Mouse (Mus musculus) liver (tissue): ENCODE data around the gene Cmklr1.
"Not testable (repeated sequence)": the region's sequence is repeated elsewhere in the genome, so short reads cannot be mapped to it uniquely, and the experiment has no call there.

Experiments used
- DNase-seq: peaks from one replicate; pipeline ENCODE4 v3.0.0-alpha.2; 2020; ENCODE audit warnings: mixed read lengths

Gene Cmklr1

DNA sequence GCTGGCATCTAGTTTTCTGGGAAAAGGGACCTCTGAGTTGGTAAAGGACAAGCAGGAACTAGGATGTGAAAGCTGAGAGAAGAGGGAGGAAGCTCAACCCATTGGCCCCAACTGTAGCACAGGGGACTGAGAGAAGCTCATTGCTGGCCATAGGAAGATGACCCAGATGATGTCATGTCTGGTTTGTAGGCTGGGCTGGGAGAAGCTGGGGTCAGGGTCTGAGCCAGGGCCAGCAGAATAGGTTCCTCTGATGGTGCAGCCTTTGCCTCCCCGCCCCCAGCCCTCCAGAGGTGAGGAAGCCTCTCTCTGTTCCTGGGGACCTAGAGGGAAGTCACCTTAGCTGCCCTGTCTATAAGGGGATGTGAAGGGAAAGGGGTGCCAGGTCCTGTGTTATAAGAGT is 31.1 kb downstream of the Cmklr1 start:
- no peak for DNase-seq

DNA sequence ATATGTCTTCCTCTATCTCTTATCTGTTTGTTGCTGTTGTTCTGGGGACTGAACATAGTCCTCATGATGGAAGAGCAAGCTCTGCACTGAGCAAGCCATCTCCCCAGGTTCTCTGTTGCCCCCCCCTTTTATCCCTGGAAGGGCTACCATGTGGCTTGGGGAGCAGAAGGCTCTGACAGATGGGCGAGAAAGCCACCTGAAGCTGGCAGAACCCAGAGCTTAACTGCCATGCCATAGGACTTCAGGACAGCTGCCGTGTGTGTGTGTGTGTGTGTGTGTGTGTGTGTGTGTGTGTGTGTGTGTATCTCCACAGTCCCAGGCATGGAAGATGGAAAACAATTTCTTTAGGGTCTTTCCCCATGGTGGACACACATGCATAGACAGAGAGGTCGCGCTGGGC is 31.5 kb downstream of the Cmklr1 start:
- DNase-seq, result no peak

DNA sequence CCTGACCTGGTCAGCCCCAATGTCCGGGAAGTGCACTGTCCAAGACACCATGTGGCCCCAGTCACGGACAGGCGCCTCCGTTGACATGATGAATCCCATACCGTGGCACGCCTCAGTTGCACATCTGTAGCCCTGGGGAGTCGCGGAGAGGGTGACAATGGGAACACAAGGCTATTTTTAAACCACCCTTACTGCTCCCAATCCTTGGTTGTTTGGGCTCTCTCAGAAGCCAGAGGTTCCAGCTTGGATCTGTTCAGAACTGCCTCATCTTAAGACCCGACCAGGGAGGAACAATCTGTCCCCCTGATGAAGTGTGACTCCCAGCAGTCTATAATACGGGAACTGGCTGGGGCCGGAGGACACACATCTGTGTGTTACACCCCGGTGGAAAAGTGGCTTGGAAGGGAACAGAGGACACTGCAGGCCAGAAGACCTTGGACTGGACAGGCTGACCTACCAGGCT is 38.4 kb downstream of the Cmklr1 start:
- no peak for DNase-seq

DNA sequence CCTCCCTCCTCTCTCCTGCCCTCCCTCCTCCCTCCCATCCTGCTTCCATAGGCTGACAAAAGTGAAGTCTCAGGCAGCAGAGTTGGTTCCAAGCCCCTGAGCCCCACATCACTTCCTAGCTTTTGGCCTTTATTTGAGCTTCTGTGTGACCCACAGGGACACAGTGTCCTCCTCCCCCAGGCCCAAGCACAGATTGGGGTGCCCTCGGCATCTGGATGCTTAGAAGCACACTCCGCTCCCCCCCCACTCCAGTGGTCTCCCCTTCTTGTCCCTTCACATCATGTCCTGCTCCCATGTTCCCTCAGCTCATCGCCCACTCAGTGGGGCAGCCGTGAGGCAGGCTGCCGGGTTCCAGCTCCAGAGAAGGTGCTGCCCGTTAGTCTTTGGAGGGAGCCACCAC is 39.1 kb downstream of the Cmklr1 start:
- DNase-seq, result no peak

DNA sequence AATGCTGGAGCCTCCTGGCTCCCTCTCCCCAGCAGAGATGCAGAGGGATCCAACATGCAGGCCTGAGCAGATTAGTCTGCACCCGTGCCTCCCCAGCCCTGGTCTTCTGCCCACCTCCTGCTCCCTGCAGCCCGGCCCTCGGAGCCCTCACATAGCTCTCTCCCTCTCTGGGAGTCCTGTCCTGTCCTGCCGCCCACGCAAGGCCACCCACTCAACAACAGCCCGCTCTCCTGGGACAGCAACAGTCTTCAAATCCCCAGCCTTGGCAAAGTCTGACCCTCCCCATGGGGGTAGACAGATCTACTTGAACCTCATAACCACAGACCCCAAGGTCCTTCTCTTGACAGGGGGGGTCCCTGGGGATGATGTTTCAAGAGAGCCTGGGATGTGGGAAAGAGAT is 39.7 kb downstream of the Cmklr1 start:
- DNase-seq, result no peak

DNA sequence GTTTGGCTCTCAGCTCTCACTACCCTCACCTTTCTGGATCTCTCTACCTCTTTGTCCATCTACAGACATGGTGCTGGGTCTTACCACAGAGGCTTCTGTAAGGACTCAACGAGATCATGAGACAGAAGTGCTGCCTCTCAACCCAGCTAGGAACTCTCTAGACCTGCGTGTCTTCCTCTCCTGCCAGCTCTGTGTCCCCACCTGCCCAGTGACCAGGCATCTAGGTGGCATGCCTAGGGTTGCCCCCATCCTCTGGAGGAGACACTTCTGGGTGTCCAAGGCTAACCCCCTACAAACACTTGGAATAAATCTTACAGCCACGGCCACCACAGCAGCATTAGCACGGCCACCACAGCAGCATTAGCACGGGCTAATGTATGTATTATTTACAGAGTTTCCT is 40.3 kb downstream of the Cmklr1 start:
- no peak for DNase-seq

DNA sequence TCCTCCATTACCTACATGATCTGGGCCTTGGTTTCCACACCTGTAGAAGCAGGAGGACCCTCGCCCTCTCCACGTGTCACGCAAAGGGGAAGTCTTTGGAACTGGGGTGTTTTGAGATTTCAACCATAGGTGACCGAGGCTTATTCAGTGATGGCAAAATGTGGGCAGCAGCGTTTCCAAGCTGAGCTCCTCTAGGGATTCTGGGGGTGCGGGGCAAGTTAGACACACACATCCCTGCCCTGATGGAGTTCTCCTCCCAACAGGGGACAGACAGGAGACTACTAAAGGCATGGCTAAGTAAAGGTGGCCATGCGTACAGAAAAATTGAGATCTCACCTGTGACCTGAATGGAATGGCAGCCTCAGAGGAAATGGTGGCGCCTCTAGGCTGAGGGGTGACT is 41.7 kb downstream of the Cmklr1 start:
- DNase-seq, result no peak

DNA sequence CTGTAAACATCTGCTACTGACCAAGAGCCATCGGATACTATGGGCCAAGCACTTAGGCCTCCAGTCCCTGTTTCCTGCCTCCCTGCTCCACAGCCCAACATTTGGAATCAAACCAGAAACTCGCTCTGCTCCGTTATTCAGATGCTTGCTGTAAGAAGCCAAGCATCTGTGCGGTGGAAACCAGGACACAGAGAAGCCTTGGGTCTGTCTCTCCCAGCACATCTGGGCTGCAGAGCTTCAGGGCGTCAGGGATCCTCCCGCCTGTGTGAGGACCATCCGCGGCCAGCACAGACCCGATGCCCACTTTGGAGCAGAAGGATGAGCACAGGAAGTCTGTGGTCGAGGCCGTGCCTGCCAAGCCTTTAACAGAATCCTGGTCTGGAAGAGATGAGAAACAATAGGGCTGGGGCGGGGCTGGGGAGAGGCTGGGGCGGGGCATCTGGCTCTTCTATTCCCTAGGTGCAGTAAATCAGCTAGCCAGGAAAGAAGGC is 42.2 kb downstream of the Cmklr1 start:
- DNase-seq, result no peak

DNA sequence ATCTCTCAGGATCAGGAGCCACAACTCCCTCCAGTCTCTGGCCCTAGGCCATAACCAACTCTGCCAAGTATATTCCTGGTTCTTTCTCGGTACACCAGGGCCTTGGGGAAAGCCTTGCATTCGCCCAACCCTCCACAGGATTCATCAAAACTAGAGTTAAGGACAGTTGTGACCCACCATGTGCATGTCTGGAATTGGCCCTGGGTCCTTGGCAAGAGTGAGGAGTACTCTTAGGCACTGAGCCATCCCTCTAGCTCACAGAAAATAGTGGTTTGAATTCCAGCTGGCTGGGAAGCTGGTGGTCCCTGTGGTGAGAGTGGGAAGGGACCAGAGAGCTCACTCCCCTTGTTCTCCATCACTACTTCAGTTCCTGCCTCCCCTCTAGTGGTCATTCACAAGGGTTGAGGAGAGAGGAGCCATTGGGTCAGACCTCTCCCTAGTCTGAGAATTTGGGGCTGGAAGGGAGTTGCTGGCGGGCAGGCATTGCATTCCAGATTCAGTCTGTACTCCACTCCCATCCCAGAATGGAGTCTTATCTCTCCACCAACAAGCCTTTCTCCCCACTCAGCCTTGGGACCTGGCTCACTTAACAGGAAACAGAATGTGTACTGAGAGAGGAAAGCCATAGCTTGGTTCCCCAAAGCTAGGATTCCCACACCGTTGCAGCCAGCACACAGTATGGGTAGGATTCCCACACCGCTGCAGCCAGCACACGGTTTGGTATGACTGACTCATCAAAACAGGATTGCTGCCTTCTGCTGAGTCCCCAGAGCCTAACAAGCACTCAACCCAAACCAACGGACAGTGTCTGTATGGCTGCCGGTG is 43.1 kb downstream of the Cmklr1 start:
- no peak for DNase-seq

DNA sequence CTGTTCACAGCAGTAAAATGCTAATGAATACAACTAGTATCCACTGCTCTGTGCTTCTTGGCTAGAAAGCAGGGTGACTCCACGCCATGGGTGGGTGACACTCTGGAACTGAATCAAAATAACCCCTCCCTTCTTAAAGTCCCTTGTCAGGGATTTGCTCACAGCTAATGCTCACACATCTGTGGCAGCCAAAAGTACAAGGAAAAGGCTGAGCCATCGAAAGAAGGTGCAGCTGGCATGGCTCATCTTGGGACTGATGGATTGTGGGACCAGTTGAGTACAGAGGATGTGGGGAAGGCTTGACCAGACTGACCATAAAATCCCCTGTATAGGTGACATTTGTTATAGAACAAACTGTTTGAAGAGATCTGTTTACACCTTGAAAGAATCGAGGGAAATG is 44.1 kb downstream of the Cmklr1 start:
- no peak for DNase-seq

DNA sequence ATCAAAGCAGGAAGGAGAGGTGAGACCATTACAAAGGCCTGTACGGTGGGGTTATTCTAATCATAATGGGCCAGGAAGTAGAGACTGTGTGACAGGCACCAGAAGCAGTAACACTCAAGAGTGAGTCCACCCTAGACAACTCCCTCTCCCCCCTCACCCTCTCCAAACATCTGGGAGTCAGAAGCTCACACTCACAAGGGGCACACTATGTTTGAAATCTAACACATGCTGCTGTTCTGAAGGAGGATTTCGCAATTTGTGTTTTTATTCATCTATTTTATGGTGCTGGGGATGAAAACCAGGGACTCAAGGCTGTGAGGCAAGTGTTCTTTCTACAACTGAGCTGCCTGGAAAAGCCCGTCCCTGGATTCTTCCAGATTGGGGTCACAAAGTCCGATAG is 45.5 kb downstream of the Cmklr1 start:
- no peak for DNase-seq

DNA sequence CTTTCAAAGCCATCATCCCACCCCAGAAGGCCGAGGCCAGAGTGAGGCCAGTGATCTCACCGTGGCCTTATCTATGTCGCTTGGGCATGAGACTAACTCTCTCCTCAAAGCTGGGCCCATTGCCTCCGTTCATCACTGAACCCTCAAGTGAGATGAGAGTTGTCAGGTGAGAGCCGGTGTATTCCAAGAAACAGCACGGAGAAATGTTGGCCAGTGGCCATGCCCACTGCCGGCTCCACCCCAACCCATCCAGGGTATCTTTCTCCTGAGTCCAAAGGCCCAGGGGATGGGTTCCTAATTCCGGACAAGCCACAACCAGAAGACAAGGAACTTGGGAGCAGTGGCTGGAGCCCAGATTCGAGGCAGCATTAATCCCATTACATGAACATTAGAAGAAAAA is 46.8 kb downstream of the Cmklr1 start:
- no peak for DNase-seq

DNA sequence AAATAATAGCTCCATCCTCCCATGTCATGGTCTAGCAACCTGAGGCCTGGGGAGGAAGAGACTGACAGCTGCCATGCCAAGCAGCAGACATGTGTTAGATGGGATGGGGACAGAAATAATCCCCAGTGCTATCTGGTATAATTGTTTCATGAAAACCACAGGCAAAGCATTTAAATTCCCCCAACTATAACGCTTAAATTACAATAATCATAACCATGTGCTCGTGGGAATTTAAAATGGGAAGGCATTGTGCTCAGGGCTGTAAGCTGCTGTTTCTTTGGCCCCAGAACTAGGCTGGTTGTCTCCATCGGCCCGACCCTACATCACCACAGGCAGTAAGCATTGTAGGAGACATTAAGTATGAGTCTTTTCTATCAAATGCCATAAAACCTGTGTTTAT is 49.4 kb downstream of the Cmklr1 start:
- DNase-seq, result no peak

DNA sequence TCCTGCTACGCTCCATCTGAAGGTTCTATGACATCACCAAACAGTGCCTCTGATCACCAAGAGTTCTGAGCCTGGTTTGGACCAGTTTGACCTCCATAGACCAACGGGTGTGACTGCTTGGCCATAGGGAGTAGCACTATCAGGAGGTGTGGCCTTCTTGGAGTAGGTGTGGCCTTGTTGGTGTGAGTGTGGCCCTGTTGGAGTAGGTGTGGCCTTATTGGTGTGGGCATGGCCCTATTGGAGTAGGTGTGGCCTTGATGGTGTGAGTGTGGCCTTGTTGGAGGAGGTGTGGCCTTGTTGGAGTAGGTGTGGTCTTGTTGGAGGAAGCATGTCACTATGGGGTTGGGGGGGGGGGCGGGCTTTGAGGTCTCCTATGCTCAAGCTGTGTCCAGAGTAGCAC is 50.0 kb downstream of the Cmklr1 start:
- no peak for DNase-seq

DNA sequence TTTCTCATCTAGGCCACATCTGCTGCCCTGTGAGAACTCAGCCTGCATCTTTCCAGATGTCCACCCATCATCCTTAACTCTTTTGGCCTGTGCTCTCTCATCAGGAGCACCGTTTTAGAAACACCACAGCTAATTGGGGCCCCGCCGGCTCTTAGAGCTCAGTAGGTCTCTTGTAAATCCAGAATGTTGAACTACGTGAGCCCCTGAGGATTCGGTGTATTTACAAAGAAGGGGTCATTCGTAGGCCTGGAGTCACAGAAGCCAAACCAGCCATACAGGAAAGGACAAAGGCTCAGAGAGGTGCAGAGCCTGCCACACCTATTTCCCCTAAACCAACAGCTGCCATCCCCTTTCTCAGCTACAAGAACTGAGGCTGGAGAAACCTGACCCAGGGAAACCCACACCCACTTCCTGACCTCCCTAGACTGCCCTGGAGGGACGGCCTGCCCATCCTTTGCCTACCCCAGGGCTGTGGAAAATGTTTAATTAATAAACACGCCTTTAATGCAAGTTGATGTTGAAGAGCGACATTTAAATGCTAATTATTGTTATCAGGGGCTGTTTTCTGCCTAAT is 53.4 kb downstream of the Cmklr1 start:
- no peak for DNase-seq

DNA sequence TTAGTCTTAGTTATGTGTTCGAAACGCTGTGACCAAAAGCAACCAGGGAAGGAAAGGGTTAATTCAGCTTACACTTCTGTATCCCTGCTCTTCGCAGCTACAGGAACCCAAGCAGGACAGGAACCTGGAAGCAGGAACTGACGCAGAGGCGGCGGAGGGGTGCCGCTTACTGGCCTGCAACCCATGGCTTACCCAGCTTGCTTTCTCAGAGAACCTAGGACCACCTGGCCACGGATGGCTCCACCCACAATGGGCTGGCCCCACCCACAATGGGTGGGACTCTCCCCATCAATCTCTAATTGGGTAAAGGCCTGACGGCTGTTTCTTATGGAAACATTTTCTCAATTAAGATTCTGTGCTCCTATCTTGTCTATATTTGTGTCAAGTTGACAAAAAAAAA is 54.0 kb downstream of the Cmklr1 start:
- no peak for DNase-seq

DNA sequence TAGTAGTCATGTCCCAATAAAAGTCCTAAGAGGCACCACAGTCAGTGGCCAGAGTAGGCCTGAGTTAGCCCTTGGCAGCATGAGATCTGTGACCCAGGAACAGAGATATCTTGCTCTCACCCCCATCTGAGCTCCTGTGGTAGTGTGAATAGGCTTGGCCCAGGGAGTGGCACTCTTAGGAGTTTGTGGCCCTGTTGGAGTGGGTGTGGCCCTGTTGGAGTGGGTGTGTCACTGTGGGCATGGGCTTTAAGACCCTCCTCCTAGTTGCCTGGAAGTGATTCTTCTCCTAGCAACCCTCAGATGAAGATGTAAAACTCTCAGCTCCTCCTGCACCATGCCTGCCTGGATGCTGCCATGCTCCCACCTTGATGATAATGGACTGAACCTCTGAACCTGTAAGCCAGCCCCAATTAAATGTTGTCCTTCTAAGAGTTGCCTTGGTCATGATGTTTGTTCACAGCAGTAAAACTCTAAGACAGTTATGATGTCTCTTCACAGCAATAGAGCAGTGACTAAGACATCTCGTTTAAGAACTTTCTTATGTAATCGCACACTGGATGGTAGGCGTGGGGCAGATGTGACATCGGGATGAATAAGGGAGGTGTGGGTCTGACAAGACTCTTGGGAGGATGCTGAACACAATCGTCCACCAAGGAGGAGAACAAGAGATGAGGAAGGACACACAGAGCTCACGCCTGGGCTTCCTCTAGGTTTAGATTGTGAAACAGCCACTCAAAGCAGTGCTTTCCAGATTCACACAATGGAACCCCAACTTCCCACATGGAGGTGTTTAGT is 56.1 kb downstream of the Cmklr1 start:
- DNase-seq, result no peak

DNA sequence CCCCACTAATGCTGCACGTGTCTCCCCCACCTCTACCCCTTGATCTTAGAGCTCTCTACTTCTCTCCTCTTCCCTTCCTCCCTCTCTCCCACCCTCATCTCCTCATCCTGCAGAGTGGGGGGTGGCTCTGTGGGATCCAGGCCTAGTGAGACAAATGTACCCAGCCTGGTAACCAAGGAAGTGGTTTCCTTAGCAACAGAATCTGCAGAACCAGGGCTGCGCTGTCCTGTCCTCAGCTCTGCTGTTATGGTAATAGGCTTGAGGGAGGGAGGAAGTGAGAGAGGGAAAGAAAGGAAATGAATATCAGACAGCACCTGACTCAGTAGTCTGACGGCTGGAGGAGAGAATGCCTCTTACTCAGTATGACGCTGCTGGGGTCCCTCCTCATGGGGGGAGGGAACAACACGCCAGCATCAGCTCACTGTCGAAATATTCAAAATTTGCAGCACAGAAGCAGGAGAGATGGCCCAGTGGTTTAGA is 58.4 kb downstream of the Cmklr1 start:
- no peak for DNase-seq

DNA sequence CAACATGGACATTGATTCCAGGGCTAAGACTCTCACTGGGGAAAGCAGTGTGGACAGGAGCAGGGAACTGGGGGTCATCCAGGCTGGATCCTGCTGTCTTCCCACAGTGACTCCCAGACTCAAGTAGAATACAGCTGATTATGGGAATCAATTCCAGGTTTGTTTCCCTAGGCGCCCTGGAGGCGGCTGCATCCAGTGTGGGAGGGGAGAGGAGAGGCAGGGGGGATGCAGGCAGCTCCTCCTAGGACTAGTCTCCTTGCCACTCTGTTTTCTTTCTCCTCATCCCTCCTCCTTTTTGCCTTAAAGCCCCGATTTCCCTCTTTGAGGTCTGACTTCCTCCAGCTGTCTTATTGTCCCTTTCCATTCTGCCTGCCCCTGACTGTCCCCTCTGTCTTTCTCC is 59.1 kb downstream of the Cmklr1 start:
- DNase-seq, result no peak

DNA sequence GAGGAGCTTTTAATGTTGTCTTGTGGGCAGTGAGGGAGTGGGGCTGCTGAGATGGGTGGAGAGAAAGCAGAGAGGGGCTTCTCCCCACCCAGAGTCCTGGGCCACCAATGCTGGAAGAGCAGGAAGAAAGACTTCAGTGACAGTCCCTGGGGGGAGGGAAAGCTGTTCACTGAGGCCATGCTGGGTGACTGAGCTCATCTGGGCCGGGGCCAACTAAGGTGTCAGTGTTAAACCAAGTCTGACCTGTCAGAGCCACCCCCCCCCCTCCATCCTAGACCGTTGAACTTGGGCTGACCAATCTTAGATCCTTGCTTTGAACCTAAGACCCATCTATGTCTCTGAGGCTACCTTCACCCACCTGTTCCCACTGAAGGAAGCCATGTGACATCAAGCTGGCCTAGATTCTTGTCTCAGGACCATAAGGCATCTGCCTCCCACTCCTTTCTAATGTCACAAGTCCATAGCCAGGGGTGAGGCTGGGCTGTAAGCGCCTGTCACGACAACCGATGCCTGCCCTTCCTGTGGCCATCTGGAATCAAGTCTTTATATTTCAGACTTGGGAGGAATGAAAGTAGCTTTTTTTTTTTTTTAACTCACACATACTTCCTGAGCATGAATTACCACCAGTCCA is 60.1 kb downstream of the Cmklr1 start:
- DNase-seq, result no peak

DNA sequence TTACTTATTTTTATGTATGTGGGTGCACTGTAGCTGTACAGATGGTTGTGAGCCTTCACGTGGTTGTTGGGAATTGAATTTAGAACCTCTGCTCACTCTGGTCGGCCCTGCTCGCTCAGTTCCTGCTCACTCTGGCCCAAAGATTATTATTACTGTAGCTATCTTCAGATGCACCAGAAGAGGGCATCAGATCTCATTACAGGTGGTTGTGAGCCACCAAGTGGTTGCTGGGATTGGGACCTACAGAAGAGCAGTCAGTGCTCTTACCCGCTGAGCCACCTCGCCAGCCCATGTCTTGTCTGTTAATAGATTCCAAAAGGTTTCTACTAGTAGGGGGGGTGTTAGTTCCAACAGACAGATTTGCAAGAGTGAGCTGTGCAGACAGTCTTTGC is 63.8 kb downstream of the Cmklr1 start:
- DNase-seq, result not testable (repeated sequence)

DNA sequence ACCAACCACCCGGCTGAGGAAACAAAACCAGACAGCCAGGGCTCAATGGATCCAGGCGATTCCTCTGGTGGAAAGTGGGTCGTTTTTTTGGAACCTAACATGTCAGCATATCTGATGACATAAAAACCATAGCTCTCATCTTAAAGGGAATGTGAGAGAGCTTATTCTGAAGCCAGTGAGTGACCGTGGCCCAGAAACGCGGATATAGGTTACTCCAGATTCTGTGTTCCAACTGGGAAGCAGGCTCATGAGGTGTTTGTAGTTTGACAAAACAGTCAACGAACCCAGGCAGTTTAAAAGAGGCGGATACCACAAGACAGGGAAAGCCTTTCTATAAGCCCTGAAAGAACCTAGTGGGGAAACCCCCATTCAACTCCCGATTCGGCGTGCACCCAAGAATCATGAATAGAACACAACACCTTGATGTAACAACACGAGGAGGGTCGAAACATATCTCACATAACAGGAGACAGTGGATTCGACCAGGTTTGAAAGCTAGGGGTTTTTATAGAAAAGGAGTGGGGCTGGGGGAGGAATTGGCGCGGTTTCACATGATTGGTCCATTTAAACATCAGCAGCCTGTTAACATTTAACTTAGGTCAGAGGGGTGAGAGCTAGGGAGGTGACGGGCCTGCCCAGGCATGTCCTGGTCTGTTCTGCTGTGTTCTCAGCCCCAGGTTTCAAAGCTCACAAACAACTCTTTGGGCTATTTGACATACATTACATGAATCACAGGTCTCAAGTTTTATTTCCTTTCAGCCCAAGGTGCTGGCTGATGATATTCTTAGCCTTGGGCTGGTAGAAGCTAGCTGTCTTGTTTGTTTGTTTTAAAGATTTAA is 64.4 kb downstream of the Cmklr1 start:
- not testable (repeated sequence) for DNase-seq
